Mouse (Mus musculus): ENCODE measurements around the gene Hoxd9.

GRCm38 (mm10) chr2:74726551-74726950, 29.0 kb downstream of the Hoxd9 start, which contains the start of gene Gm28230:
- TF ChIP-seq CTCF (IDR thresholded peaks at IDR 0.05 in 2 of 3, conservative IDR thresholded peaks at IDR 0.05 in 1 of 3; ENCODE audit: control insufficient read depth in 1 of 3, insufficient read depth in 1 of 3, low read depth in 2 of 3, low read length in 3 of 3, poor library complexity in 1 of 3, severe bottlenecking in 1 of 3) (no peak), GATA1 (IDR thresholded peaks at IDR 0.05; ENCODE audit: low read depth, low read length) (no peak), POLR2A (IDR thresholded peaks at IDR 0.05; ENCODE audit: control insufficient read depth in 1 of 2, insufficient read depth in 1 of 2, low read depth in 1 of 2, low read length in 2 of 2, poor library complexity in 1 of 2) (no peak), HCFC1 (IDR thresholded peaks at IDR 0.05; ENCODE audit: low read depth, low read length) (no peak), JUND (IDR thresholded peaks at IDR 0.05; ENCODE audit: low read depth, low read length) (no peak), MAX (IDR thresholded peaks at IDR 0.05; ENCODE audit: low read length) (no peak), E2F4 (IDR thresholded peaks at IDR 0.05; ENCODE audit: borderline replicate concordance, low read depth, low read length) (no peak), CHD2 (IDR thresholded peaks at IDR 0.05; ENCODE audit: low read length) (no peak), MEF2A (IDR thresholded peaks at IDR 0.05; ENCODE audit: extremely low read depth, insufficient replicate concordance, low read depth, low read length, poor library complexity, severe bottlenecking) (no peak), CHD1 (IDR thresholded peaks at IDR 0.05; ENCODE audit: low read depth, low read length) (no peak)
